Mouse (Mus musculus) forebrain, embryonic 10.5 days (tissue): ENCODE results near the gene AY074887. TPM values are rescaled to one million over a fixed set of nuclear protein-coding genes. Genes with fewer than 3 reads are reported as not detected.

ENCODE experiments used
- DNase-seq: peaks from one replicate; pipeline ENCODE4 v3.0.0-alpha.2; 2017; ENCODE audit warnings: low spot score; ENCODE audit errors: extremely low spot score
- H3K27ac ChIP-seq: fragments of 300-500 bp; sonication (generic); 2 replicates; pipeline ENCODE4 v1.5.1; 2016; ENCODE audit warnings: mild to moderate bottlenecking
- H3K27me3 ChIP-seq: fragments of 300-500 bp; sonication (generic); 2 replicates; pipeline ENCODE4 v1.6.1; 2016; ENCODE audit warnings: mild to moderate bottlenecking; ENCODE audit not compliant: poor library complexity, severe bottlenecking
- H3K36me3 ChIP-seq: fragments of 300-500 bp; sonication (generic); replicated peaks from 2 replicates; pipeline ENCODE4 v1.6.1; 2016; ENCODE audit warnings: mild to moderate bottlenecking, moderate library complexity
- H3K4me1 ChIP-seq: fragments of 300-500 bp; sonication (generic); 2 replicates; pipeline ENCODE4 v1.6.1; 2016
- H3K4me3 ChIP-seq: fragments of 300-500 bp; sonication (generic); 2 replicates; pipeline ENCODE4 v1.5.1; 2016; ENCODE audit warnings: mild to moderate bottlenecking, moderate library complexity
- H3K9me3 ChIP-seq: fragments of 300-500 bp; sonication (generic); 2 replicates; pipeline ENCODE4 v1.6.1; 2016; ENCODE audit warnings: mild to moderate bottlenecking, moderate library complexity
- WGBS: fragments of 180-500 bp; shearing (Covaris S2); methylation state at CpG from one replicate; pipeline ENCODE4 v1.1.7; 2016; 5-methylcytosine and 5-hydroxymethylcytosine counted together
- polyA plus RNA-seq: library from polyadenylated mRNA; unstranded; fragments of >200 nt; fragmentation: Nextera tagmentation; extraction: Ambion mirVana; gene quantifications from 2 replicates; pipeline ENCODE4 v1.2.1, GENCODE M21; 2016

The AY074887 gene
- polyA plus RNA-seq, 1 experiment from 2014 or later, result 0.77 TPM

DNA sequence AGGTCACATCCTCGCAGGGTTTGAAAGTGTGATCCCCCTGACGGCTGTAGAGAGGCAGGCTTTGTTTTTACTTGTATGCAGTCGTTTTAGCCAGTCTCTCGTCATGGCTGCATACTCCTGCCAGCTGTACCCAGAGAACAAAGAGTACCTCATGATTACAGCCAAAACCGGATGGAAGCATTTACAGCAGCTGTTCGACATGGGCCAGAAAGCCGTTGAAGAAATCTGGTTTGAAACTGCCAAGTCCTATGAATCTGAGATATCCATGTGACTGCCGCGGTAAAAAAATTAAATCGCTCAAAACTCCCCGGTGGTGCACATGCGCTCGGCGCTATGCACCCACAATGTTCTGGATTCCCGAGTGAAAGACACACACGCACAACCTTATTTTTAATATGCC, 4.5 kb downstream of the AY074887 start:
- no peaks in the 10 kb centered on the region for H3K36me3 ChIP-seq
- no peak for DNase-seq
- H3K4me3 ChIP-seq, result no peak overlapping the region
- no peak overlapping the region for H3K27ac ChIP-seq
- no peaks in the 10 kb centered on the region for H3K27me3 ChIP-seq
- no peaks in the 10 kb centered on the region for H3K9me3 ChIP-seq
- H3K4me1 ChIP-seq, result peaks cover 4% of the 10 kb centered on the region
- WGBS, result 83% methylated on average over 16 of the region's 16 CpGs

DNA sequence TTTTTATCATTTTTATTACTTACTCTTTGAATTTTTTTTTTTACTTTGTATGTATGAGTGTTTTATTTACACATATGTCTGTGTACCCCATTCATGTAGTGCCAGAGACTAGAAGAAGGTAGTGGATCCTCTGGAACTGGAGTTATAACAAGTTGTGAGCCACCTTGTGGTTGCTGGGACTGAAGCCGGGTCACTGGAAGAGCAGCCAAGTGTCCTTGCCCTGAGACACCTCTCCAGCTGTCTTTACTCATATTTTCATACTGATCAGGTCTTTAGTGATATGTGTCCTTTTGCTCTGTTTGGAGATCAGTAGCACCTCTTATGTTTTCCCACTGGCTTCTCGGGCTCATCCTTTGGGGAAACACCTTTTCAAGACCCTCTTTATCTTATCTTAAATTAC, 6.3 kb downstream of the AY074887 start:
- WGBS, result 64% methylated on average over 2 of the region's 2 CpGs

DNA sequence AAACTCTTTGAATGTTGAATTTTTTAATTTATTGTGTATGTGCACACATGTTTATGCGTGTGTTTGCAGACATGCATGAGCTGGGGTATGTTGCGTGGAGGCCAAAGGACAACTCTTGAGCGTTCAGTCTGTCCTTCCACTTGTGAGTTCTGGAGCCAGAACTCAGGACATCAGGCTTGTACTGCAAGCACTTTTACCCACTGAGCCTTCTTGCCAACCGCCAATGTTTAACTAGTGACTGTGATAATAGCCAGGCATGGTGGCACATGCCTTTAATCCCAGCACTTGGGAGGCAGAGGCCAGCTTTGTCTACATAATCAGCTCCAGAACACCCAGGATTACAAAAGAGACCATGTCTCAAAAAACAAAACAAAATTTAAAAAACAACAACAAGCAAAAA, 8.7 kb downstream of the AY074887 start:
- DNase-seq, result no peak
- H3K27ac ChIP-seq, result no peak overlapping the region
- no peaks in the 10 kb centered on the region for H3K36me3 ChIP-seq
- H3K27me3 ChIP-seq, result no peaks in the 10 kb centered on the region
- H3K4me3 ChIP-seq, result no peak overlapping the region
- WGBS, result 94% methylated on average over 4 of the region's 4 CpGs
- no peaks in the 10 kb centered on the region for H3K9me3 ChIP-seq
- H3K4me1 ChIP-seq, result no peaks in the 10 kb centered on the region

More for the DNA sequence above, 6.3 kb downstream of the AY074887 start:
- no peak for DNase-seq
- Histone ChIP-seq H3K4me1 (no peaks in the 10 kb centered on the region), H3K9me3 (no peaks in the 10 kb centered on the region), H3K4me3 (no peak overlapping the region), H3K27me3 (no peaks in the 10 kb centered on the region), H3K27ac (no peak overlapping the region), H3K36me3 (no peaks in the 10 kb centered on the region)

DNA sequence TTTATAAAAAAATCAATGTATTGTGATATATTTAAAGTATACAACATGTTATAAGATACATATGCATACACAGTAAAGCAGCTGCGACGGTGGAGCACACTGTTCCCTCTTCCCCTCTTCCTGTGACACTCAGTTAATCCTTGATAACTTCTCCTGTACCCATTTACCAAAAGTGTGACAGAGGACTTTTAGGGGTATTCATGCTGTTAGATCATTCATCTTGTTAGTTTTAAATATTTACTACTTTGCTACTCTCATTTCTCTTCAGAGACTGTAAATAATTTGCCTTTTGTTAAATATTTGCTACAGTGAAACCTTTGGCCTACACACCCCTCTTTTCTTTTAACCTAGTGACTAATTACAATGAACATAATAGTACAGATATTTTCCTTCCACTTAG, 18.4 kb downstream of the AY074887 start:
- Histone ChIP-seq H3K27ac (no peak overlapping the region), H3K36me3 (no peaks in the 10 kb centered on the region), H3K4me1 (no peaks in the 10 kb centered on the region), H3K4me3 (no peak overlapping the region), H3K27me3 (no peaks in the 10 kb centered on the region), H3K9me3 (no peaks in the 10 kb centered on the region)
- no peak for DNase-seq
- 79% methylated on average over 2 of the region's 2 CpGs for WGBS

GRCm38 (mm10) chr9:54931765-54932164, 19.0 kb downstream of the AY074887 start:
- no peak for DNase-seq
- WGBS, result 5% methylated on average over 1 of the region's 1 CpGs
- no peaks in the 10 kb centered on the region for H3K4me1 ChIP-seq

DNA sequence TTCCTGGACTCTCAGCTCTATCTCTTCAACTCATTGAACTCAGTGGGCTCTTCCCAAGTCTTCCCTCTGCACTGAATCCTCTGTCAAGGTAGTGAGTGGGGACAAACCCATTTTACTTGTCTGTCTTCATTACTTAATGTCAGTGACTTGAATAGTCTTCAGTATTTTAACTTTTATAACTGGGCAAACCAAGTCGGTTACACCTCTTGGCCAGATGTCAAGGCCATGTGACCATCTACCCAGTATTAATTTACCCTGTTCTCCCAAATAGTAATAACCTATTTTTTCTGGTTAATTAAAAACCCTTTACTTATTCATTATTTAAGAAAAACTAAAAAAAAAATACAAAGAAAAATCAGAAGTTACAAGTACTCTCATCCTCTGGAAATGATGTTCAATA, 20.1 kb downstream of the AY074887 start:
- Histone ChIP-seq H3K9me3 (no peaks in the 10 kb centered on the region), H3K36me3 (no peaks in the 10 kb centered on the region), H3K27me3 (no peaks in the 10 kb centered on the region), H3K4me3 (no peak overlapping the region), H3K4me1 (no peaks in the 10 kb centered on the region), H3K27ac (no peak overlapping the region)
- DNase-seq, result no peak
- 95% methylated on average over 1 of the region's 1 CpGs for WGBS

More at GRCm38 (mm10) chr9:54931765-54932164, 19.0 kb downstream of the AY074887 start:
- Histone ChIP-seq H3K36me3 (no peaks in the 10 kb centered on the region), H3K27me3 (no peaks in the 10 kb centered on the region), H3K9me3 (no peaks in the 10 kb centered on the region), H3K4me3 (no peak overlapping the region), H3K27ac (no peak overlapping the region)

DNA sequence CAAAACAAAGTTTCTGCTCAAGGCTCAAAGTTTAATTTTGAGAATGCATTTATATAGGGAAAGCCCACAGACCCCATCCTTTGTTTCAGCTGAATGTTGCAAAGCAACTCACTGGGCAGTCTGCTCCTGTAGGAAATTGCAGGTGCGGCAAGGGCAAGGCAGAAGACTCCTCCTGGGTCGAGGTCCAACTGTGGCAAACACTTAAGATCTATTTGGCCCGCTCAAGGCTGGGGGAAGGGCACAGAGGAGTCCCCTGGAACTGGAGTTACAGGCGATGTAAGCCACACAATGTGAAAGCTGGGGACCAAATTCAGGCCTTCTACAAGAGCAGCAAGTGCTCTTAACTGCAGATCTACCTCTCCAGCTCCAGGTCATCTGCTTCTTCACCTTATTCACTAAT, 30.9 kb downstream of the AY074887 start:
- peaks cover 15% of the 10 kb centered on the region for H3K4me1 ChIP-seq
- H3K27me3 ChIP-seq, result no peaks in the 10 kb centered on the region
- H3K36me3 ChIP-seq, result peaks cover 10% of the 10 kb centered on the region
- no peaks in the 10 kb centered on the region for H3K9me3 ChIP-seq
- no peak overlapping the region for H3K4me3 ChIP-seq
- DNase-seq, result no peak
- H3K27ac ChIP-seq, result no peak overlapping the region
- WGBS, result 60% methylated on average over 4 of the region's 4 CpGs

- Histone ChIP-seq H3K27ac (no peak overlapping the region), H3K27me3 (no peaks in the 10 kb centered on the region), H3K4me3 (no peak overlapping the region), H3K4me1 (peaks cover 15% of the 10 kb centered on the region), H3K9me3 (no peaks in the 10 kb centered on the region), H3K36me3 (peaks cover 10% of the 10 kb centered on the region)
- DNase-seq, result no peak
- whole genome bisulfite sequencing, result 94% methylated on average over 5 of the region's 5 CpGs
Measured at GRCm38 (mm10) chr9:54918781-54919180, 32.0 kb downstream of the AY074887 start.

DNA sequence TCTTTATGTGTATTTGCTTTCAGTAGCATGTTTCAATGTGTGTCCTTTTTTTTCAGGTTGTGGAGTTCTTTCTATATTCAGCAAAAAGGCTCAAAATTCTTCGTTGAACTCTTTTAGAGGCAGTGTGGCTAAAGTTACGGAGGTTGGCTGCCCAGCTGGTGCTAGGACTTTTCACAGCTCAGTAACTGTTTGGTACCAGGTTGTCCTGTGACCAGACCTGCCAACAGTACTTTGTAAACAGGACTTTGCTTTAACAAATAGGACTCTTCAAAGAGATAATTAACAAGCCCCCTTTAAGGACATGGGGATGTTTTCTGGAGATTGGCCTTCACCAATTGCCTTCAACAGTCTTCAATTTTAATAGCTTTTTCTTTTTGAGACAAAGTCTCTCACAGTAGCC, 32.6 kb downstream of the AY074887 start:
- Histone ChIP-seq H3K27me3 (no peaks in the 10 kb centered on the region), H3K27ac (no peak overlapping the region), H3K4me3 (0 out of 2 replicates have a peak overlapping the region, but pooled peaks have one; percentile 77), H3K4me1 (peaks cover 15% of the 10 kb centered on the region), H3K9me3 (no peaks in the 10 kb centered on the region), H3K36me3 (peaks cover 10% of the 10 kb centered on the region)
- WGBS, result 80% methylated on average over 2 of the region's 2 CpGs
- DNase-seq, result no peak

GRCm38 (mm10) chr9:54917010-54917677, 33.7 kb downstream of the AY074887 start, which contains the start of gene Hykk:
Hykk (plus strand) TSS chr9:54917283.
- peak; percentile 90 for DNase-seq
- peak within 1 kb of the TSS; percentile 77 for H3K4me3 ChIP-seq
- WGBS, result under 1% methylated on average over 34 of the region's 34 CpGs
- no peaks in the 10 kb centered on the region for H3K9me3 ChIP-seq
- H3K27ac ChIP-seq, result peak within 1 kb of the TSS; percentile 80
- H3K27me3 ChIP-seq, result no peaks in the 10 kb centered on the region
- peaks cover 5% of the 10 kb centered on the region for H3K36me3 ChIP-seq
- H3K4me1 ChIP-seq, result peaks cover 15% of the 10 kb centered on the region

- WGBS, result 72% methylated on average over 8 of the region's 8 CpGs
- no peaks in the 10 kb centered on the region for H3K27me3 ChIP-seq
- H3K4me1 ChIP-seq, result peaks cover 15% of the 10 kb centered on the region
- DNase-seq, result no peak
- peaks cover 10% of the 10 kb centered on the region for H3K36me3 ChIP-seq
- H3K4me3 ChIP-seq, result peak overlapping the region; percentile 77
- no peak overlapping the region for H3K27ac ChIP-seq
- no peaks in the 10 kb centered on the region for H3K9me3 ChIP-seq
Measured at GRCm38 (mm10) chr9:54916401-54916800, 34.4 kb downstream of the AY074887 start.

GRCm38 (mm10) chr9:54915576-54915975, 35.2 kb downstream of the AY074887 start:
- H3K9me3 ChIP-seq, result no peaks in the 10 kb centered on the region
- H3K4me1 ChIP-seq, result peaks cover 15% of the 10 kb centered on the region
- H3K27me3 ChIP-seq, result no peaks in the 10 kb centered on the region
- H3K27ac ChIP-seq, result no peak overlapping the region
- no peak for DNase-seq
- H3K36me3 ChIP-seq, result peaks cover 19% of the 10 kb centered on the region
- no peak overlapping the region for H3K4me3 ChIP-seq
- 72% methylated on average over 7 of the region's 7 CpGs for WGBS

DNA sequence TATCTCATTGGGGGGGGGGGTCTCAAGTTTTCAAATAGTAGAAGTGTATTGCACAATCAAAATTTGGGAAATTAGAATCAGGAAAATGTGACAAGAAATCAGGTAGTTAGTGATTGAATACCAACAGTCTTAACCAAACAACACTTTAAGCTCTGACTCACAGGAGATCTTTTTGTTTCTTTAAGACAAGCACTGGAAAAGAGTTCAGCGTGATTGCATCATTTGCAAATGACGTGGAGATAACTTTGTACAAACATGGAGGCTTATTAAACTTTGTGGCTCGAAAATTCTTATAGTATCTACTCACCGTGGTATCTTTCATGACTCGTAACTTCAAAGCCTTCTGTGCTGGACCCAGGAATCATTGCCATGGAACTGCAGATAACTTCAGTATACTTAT, 41.4 kb downstream of the AY074887 start:
- no peak for DNase-seq
- Histone ChIP-seq H3K27me3 (no peaks in the 10 kb centered on the region), H3K4me3 (no peak overlapping the region), H3K27ac (no peak overlapping the region), H3K36me3 (peaks cover 79% of the 10 kb centered on the region), H3K9me3 (no peaks in the 10 kb centered on the region), H3K4me1 (no peaks in the 10 kb centered on the region)
- 94% methylated on average over 5 of the region's 5 CpGs for WGBS
